Mouse (Mus musculus): ENCODE results near the gene Fxyd6.

Fxyd6 gene

GRCm38 (mm10) chr9:45444251-45444798 is 74.3 kb downstream of the Fxyd6 start:
- no peak for DNase-seq (ENCODE audit: extremely low read depth, insufficient read length, low spot score)

Data from 3134 (cell line).